Mouse (Mus musculus) adipocyte (in vitro differentiated cells): ENCODE measurements at regions not wholly inside any gene's neighbourhood (a gene's known extent, or its start where the extent isn't known, plus 50 kb on each side); places are given as distances from the start of the nearest gene placed in this dataset.
A peak's percentile ranks its signal among the peaks of the same experiment; 100 is the strongest.
"Not testable (repeated sequence)": the region's sequence is repeated elsewhere in the genome, so short reads cannot be mapped to it uniquely, and the experiment has no call there.

Source experiments
- DNase-seq: peaks from one replicate; pipeline ENCODE4 v3.0.0-alpha.2; 2016; ENCODE audit warnings: low spot score

- DNase-seq = no peak
Observed at GRCm38 (mm10) chr17:42956588-42956987, 59.8 kb upstream of the Tnfrsf21 start.

GRCm38 (mm10) chr17:42954722-42955121 is 61.6 kb upstream of the Tnfrsf21 start:
- peak; percentile 54 for DNase-seq

- DNase-seq = no peak
Observed at GRCm38 (mm10) chr17:42944453-42944852, 68.0 kb upstream of the Cd2ap start.

- peak; percentile 89 for DNase-seq
Observed at GRCm38 (mm10) chr17:42943272-42943696, 66.8 kb upstream of the Cd2ap start.

GRCm38 (mm10) chr17:42939476-42939875 is 63.0 kb upstream of the Cd2ap start:
- DNase-seq = no peak

- no peak for DNase-seq
Observed at GRCm38 (mm10) chr17:42938579-42938978, 62.1 kb upstream of the Cd2ap start.

GRCm38 (mm10) chr17:42937480-42937879 is 61.0 kb upstream of the Cd2ap start:
- not testable (repeated sequence) for DNase-seq

- DNase-seq = peak; percentile 22
Observed at GRCm38 (mm10) chr17:42934068-42934467, 57.6 kb upstream of the Cd2ap start.

- no peak for DNase-seq
Observed at GRCm38 (mm10) chr17:42933335-42934004, 57.0 kb upstream of the Cd2ap start.

GRCm38 (mm10) chr17:42927320-42927719 is 50.9 kb upstream of the Cd2ap start:
- DNase-seq = no peak
